26 mouse cellular contexts compared by ENCODE assay signal in the genomic region with DNA sequence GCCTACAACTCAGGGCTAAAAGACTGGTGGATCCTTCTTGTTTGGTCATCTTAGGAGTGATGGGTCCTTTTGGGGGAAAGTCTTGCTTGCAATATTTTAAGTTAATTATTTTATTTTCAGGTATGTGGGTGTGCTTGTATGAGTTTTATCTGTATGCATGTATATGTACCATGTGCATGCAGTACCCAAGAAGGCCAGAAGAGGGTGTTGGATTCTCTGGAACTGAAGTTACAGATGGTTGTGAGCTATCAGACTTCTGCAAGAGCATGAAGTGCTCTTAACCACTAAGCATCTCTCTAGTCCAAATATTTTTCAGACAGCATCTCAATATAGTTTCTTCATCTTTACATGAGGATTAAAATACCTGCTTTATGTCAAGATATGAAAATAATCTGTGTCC.
DNase-seq lines count a peak whose midpoint lies in the region; ATAC-seq and TF ChIP-seq lines count a peak whose summit lies in the region.
"Had no signal": no experiment of that assay in that cellular context is flagged by ENCODE, and none has a peak within 500 bp of the region (broad histone marks: within the 10 kb centered on the region; RNA-seq: fewer than 3 reads in every experiment).

No protein-coding gene starts in this region.

- no peak for ATAC-seq in liver, embryonic 14.5 days (ENCODE audit: insufficient read depth)
- ATAC-seq: liver, embryonic 12.5 days had no signal

- TF ChIP-seq EP300 in heart, adult 2 months (IDR thresholded peaks at IDR 0.05; ENCODE audit: insufficient read depth, low read depth, low read length), result no peak
- no peak for TF ChIP-seq EP300 in liver, embryonic 14.5 days (IDR thresholded peaks at IDR 0.05; ENCODE audit: low read depth)

- DNase-seq in heart, adult 2 months, result no peak
- no peak for DNase-seq in heart, postnatal 14 days
- no peak for DNase-seq in liver, embryonic 14.5 days (ENCODE audit: low read depth in 3 of 3, low spot score in 3 of 3)
- no peak for DNase-seq in liver
- peak; percentile 25 for DNase-seq in ES-CJ7 (ENCODE audit: low read depth, low spot score)
- peak; percentile 66 for DNase-seq in ZHBTc4 (ENCODE audit: low read depth, low spot score)
- no peak for DNase-seq in adrenal gland, adult 18-20 months (ENCODE audit: low spot score in 2 of 2)
- no peak for DNase-seq in left cerebral cortex, adult 8-10 months (ENCODE audit: low spot score in 2 of 2)
- DNase-seq: adrenal gland, postnatal 25 days; cerebellum, adult 18-20 months; cerebellum, postnatal 25 days; gastrocnemius, postnatal 36 days; heart, adult 18-20 months; kidney, adult 18-20 months; kidney, postnatal 4 days; lung, adult 18-20 months; lung, postnatal 36 days had no signal

- no peak overlapping the region for H3K27ac ChIP-seq in heart, adult 2 months
- H3K27ac ChIP-seq in liver, embryonic 14.5 days, result no peak overlapping the region
- H3K27ac ChIP-seq: embryonic facial prominence, embryonic 10.5 days; embryonic facial prominence, embryonic 15.5 days; forebrain, embryonic 12.5 days; hindbrain, embryonic 14.5 days; limb, embryonic 13.5 days; liver, embryonic 12.5 days; midbrain, embryonic 12.5 days; neural tube, embryonic 13.5 days had no signal

- TF ChIP-seq CTCF in heart, adult 2 months (IDR thresholded peaks at IDR 0.05), result peak; percentile 30; the same call in 1 of the 2 replicates
- peak; percentile 22; the same call in 1 of the 2 replicates for TF ChIP-seq CTCF in liver, embryonic 14.5 days (IDR thresholded peaks at IDR 0.05; ENCODE audit: low read depth)

- H3K79me2 ChIP-seq in heart, adult 2 months (replicated peaks; ENCODE audit: control insufficient read depth, insufficient read depth, low read length), result no peaks in the 10 kb centered on the region

- H3K27me3 ChIP-seq in heart, adult 2 months (ENCODE audit: control insufficient read depth, insufficient read depth, low read length), result no peaks in the 10 kb centered on the region
- H3K27me3 ChIP-seq in liver, embryonic 14.5 days (ENCODE audit: control insufficient read depth, insufficient read depth, low read length), result no peaks in the 10 kb centered on the region
- H3K27me3 ChIP-seq: embryonic facial prominence, embryonic 15.5 days; forebrain, embryonic 12.5 days; heart, embryonic 12.5 days; limb, embryonic 13.5 days; liver, embryonic 12.5 days; midbrain, embryonic 12.5 days; neural tube, embryonic 13.5 days had no signal

- H3K4me1 ChIP-seq in heart, adult 2 months (ENCODE audit: control insufficient read depth, insufficient read depth, low read length), result no peaks in the 10 kb centered on the region
- no peaks in the 10 kb centered on the region for H3K4me1 ChIP-seq in liver, embryonic 14.5 days (replicated peaks; ENCODE audit: control insufficient read depth in 2 of 2, insufficient read depth in 2 of 2, low read length in 1 of 2)
- H3K4me1 ChIP-seq: embryonic facial prominence, embryonic 15.5 days; limb, embryonic 13.5 days; liver, embryonic 12.5 days; neural tube, embryonic 13.5 days had no signal

- no peak overlapping the region for H3K4me2 ChIP-seq in liver, embryonic 14.5 days (ENCODE audit: low read depth)
- H3K4me2 ChIP-seq: embryonic facial prominence, embryonic 15.5 days; forebrain, embryonic 12.5 days; heart, embryonic 12.5 days; hindbrain, embryonic 14.5 days; limb, embryonic 13.5 days; liver, embryonic 12.5 days; midbrain, embryonic 12.5 days; neural tube, embryonic 13.5 days had no signal

- H3K36me3 ChIP-seq in heart, adult 2 months (ENCODE audit: control insufficient read depth, insufficient read depth, low read length), result no peaks in the 10 kb centered on the region
- no peaks in the 10 kb centered on the region for H3K36me3 ChIP-seq in liver, embryonic 14.5 days (replicated peaks; ENCODE audit: control insufficient read depth, insufficient read depth, low read depth)
- H3K36me3 ChIP-seq: embryonic facial prominence, embryonic 15.5 days; limb, embryonic 13.5 days; liver, embryonic 12.5 days; midbrain, embryonic 12.5 days; neural tube, embryonic 13.5 days had no signal

- intact Hi-C loops in heart, adult 2 months (cut with DNase I), result no loop called here
- intact Hi-C loops in heart, postnatal 14 days (cut with DNase I), result no loop called here

- H3K9me3 ChIP-seq in liver, embryonic 14.5 days (ENCODE audit: control insufficient read depth, low read length), result no peaks in the 10 kb centered on the region
- H3K9me3 ChIP-seq: embryonic facial prominence, embryonic 15.5 days; liver, embryonic 12.5 days; midbrain, embryonic 12.5 days had no signal

- TF ChIP-seq POLR2A in heart, adult 2 months (IDR thresholded peaks at IDR 0.05; ENCODE audit: insufficient read depth, low read depth, low read length), result no peak

- H3K9ac ChIP-seq in heart, adult 2 months (ENCODE audit: low read depth, low read length), result no peak overlapping the region
- no peak overlapping the region for H3K9ac ChIP-seq in liver, embryonic 14.5 days (replicated peaks)
- H3K9ac ChIP-seq: embryonic facial prominence, embryonic 15.5 days; forebrain, embryonic 12.5 days; heart, embryonic 12.5 days; hindbrain, embryonic 14.5 days; limb, embryonic 13.5 days; liver, embryonic 12.5 days; midbrain, embryonic 12.5 days; neural tube, embryonic 13.5 days had no signal

- no peak overlapping the region for H3K4me3 ChIP-seq in heart, adult 2 months
- no peak overlapping the region for H3K4me3 ChIP-seq in liver, embryonic 14.5 days (ENCODE audit: insufficient read depth in 1 of 2, low read depth in 2 of 2, low read length in 2 of 2)
- H3K4me3 ChIP-seq: embryonic facial prominence, embryonic 10.5 days; embryonic facial prominence, embryonic 15.5 days; forebrain, embryonic 12.5 days; heart, embryonic 12.5 days; limb, embryonic 13.5 days; liver, embryonic 12.5 days; midbrain, embryonic 12.5 days; neural tube, embryonic 13.5 days had no signal

Comparison
In these comparisons a context has a peak if more than half of its experiments do, and no peak if none do; other contexts are left out.
1. DNase-seq: peak in ES-CJ7 (single experiment) and ZHBTc4 (single experiment); none in heart, adult 2 months (0 of 2), heart, postnatal 14 days (0 of 2), liver, embryonic 14.5 days (0 of 3), liver (single experiment), adrenal gland, adult 18-20 months (0 of 2) and left cerebral cortex, adult 8-10 months (0 of 2).